Mouse (Mus musculus): ENCODE measurements at regions not wholly inside any gene's neighbourhood (a gene's known extent, or its start where the extent isn't known, plus 50 kb on each side); places are given as distances from the start of the nearest gene placed in this dataset.

- TF ChIP-seq CTCF (IDR thresholded peaks at IDR 0.05; ENCODE audit: borderline replicate concordance, control insufficient read depth, extremely low read depth, insufficient read depth, low read length, poor library complexity): no peak
- TF ChIP-seq POLR2A (IDR thresholded peaks at IDR 0.05; ENCODE audit: control insufficient read depth, extremely low read depth, insufficient read depth, low read length, poor library complexity): no peak
Observed at GRCm38 (mm10) chrX:12827299-12827872, 65.5 kb upstream of the Med14 start.

All from thymus, adult 2 months (tissue).